Mouse (Mus musculus) cerebellum, adult 18-20 months (tissue): ENCODE results near the gene Setdb2.
"Not testable (repeated sequence)": the region's sequence is repeated elsewhere in the genome, so short reads cannot be mapped to it uniquely, and the experiment has no call there.

ENCODE experiments used
- DNase-seq, 2 experiments: peaks; one replicate each; pipeline ENCODE4 v3.0.0; 2021

Setdb2 gene

GRCm38 (mm10) chr14:59440558-59441471 is at the start of gene Setdb2, which contains the start of gene Cab39l:
Gene Setdb2, minus strand, starts transcription at chr14:59440884.
Gene Cab39l, plus strand, starts transcription at chr14:59440972.
- DNase-seq, result peak; percentile 93 to 94

GRCm38 (mm10) chr14:59485247-59485810 is 44.6 kb upstream of the Setdb2 start:
- DNase-seq, result no peak

DNA sequence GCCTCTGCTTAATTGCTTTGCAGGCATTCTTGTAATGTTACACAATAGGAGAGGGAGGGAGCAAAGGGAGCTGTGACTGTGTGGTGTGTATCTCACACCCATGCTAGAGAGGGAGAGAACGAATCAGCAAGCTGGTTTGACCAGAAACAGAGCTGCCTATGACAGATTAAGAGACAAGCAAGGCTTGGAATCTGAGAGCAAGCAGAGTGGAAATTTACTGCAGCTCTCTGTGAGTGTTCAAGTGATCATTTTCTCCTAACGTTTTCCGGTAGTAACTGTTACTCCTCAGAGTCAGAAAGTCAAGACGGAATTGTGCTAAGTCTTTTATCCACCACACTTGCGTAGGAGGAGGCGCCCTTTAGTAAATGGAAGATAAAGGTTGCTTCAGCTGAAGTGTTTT is 38.0 kb upstream of the Setdb2 start:
- DNase-seq, result peak; percentile 3 to 25

DNA sequence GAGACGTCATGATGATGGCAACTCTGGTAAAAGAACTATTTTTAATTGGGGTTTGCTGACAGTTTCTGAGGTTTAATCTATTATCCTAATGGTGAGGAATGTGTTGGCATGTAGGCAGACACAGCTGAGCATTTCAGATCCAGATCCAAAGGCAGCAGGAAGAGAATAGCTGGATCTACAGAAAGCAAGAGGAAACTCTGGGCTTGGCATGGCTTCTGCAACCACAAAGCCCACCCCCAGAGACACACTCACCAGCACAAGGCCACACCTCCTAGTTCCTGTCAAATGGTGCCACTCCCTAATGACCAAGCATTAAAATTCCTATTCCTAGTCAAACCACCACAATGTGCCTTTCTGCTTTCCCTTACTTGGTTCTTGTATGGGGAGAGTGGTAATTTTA is 30.1 kb upstream of the Setdb2 start:
- no peak for DNase-seq

DNA sequence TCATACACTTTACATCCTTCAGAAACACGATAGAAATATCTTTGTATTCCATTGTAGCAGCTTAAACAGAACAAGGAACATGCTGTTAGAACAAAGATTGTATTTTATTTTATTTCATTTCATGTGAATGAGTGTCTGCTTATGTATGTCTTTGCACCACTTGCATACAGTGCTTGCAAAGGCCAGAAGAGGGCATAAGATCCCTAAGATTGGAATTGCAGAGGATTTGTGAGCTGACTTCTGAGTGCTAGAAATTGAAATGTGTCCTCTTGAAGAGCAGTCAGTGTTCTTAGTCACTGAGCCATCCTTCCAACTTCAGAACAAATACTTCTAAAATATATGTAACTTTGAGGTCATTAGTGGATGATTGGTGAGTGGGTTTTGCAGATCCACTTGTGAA is 27.1 kb upstream of the Setdb2 start:
- DNase-seq, result peak; percentile 9 to 10

DNA sequence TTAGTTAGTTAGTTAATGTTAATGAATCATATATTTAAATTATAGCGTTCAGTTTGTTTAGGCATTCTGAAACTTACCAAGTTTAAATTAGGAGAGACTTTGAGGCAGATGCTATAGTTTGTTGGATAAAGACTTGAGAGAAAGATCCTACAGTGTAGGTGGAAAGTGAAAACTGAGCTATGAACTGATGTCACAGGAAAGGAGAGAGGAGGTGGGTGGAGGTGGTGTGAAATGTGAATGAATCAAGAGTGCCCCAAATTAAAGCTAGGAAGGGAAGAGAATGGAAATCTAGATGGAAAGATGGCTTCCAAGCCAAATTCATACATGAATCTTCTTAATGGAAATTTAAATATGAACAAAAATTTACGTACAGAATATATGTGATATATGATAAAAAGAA is 25.8 kb upstream of the Setdb2 start:
- DNase-seq, result no peak

- DNase-seq, result no peak
These were observed 7.3 kb upstream of the Setdb2 start for GRCm38 (mm10) chr14:59447981-59448380.

DNA sequence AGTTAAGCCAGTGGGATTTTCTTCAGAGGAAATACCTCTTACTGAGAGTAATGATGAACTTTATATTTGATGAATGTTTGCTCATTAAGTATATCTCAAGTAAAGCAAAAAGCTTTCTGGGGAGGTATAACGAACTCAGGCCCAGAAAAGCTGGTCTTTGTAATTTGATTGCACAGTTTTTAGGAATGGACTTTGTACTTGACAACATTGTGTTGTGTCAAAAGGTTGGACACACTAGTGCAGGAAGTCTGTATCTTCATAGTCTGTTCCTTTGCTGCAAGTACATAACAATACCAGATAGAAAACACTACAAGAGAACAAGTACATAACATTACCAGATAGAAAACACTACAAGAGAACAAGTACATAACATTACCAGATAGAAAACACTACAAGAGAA is 4.7 kb upstream of the Setdb2 start:
- no peak for DNase-seq

- DNase-seq, result no peak
These were observed 755 bp upstream of the Setdb2 start for GRCm38 (mm10) chr14:59441472-59441805.

DNA sequence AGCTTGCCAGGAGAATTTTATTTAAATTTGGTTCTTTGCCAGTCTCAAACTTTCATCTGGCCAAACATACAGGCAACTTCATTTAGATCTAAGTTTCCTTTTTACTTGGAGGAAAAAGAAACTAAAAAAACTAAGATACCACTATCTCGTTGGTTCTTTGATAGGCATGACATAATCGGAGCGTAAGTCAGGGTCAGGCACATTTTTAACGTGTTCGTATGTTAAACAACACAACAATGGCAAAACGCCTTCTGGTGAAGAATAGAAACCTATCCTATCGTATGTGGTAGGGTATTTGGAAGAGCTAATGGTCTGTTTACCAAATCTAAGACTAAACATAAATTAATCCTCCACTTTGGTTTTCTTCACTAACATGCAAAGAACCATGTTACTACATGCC is 645 bp downstream of the Setdb2 start:
- peak in 1 of 2 experiments; percentile 4 for DNase-seq

DNA sequence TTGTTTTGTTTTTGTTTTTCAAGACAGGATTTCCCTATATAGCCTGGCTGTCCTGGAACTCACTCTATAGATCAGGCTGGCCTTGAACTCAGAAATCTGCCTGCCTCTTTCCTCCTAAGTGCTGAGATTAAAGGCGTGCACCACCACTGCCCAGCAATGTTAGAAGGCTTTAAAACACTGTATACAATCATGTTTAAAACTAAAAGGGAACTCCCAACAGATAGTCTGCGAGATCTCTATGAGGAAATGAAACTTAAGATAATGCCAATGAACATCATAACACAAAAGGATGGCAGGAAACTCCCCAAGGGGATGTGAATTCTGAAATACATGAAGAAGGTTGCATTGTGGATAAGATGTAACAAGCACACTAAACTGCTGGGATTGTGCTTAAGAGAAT is 2.2 kb downstream of the Setdb2 start:
- no peak for DNase-seq

- DNase-seq, result no peak
These were observed 3.3 kb downstream of the Setdb2 start for GRCm38 (mm10) chr14:59437398-59437797.

DNA sequence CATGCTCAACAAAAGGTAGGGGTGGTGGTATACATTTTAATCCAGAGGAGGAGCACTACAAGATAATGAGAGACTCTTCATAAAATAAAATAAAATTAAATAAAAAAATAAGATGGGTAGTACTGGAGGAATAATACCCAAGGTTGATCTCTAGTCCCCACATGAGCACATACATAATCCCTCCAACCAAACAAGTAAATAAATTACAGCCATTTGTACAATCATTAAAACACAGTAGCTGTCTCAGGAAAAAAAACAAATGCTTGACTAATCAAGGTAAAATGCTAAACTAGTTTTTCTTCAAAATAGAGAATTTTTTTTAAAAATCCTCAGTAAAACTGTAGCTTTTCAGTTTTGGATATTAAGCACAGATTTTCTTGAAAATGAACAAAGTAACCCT is 5.5 kb downstream of the Setdb2 start:
- no peak for DNase-seq

GRCm38 (mm10) chr14:59433902-59434301 is 6.8 kb downstream of the Setdb2 start:
- DNase-seq, result no peak

DNA sequence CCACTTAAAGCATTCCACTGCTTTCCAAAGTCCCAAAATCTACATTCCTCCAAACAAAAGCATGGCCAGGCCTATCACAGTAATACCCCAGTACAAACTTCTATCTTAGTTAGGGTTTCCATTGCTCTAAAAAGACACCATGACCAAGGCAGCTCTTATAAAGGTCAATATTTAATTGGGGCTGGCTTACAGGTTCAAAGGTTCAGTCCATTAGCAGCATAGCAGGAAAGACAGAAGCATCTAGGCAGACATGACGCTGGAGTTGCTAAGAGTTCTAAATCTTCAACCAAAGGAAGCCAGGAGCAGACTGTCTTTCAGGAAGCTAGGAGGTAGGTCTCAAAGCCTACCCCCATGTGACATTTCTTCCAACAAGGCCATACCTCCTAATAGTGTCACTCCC is 10.1 kb downstream of the Setdb2 start:
- no peak for DNase-seq

- DNase-seq, result no peak
These were observed 17.6 kb downstream of the Setdb2 start for GRCm38 (mm10) chr14:59422912-59423663.

DNA sequence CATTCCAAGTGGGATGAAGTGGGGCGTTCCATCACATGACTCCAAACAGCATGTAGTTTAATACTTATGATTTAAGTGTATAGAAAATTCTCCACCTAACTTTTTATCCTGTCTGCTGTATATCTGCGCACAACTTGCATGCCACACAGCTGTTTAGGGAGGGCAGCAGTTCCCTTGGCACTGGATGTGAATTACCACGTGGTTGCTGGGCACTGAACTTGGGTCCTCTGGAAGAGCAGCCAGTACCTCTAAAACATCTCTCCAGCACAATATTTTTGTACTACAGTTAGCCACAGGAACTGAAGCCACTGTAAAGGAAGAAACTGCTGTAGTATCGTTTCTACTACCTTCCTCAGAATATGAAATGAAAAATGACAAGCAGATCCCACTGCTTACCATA is 22.5 kb downstream of the Setdb2 start:
- no peak for DNase-seq

GRCm38 (mm10) chr14:59414979-59415378 is 25.7 kb downstream of the Setdb2 start:
- DNase-seq, result not testable (repeated sequence)

DNA sequence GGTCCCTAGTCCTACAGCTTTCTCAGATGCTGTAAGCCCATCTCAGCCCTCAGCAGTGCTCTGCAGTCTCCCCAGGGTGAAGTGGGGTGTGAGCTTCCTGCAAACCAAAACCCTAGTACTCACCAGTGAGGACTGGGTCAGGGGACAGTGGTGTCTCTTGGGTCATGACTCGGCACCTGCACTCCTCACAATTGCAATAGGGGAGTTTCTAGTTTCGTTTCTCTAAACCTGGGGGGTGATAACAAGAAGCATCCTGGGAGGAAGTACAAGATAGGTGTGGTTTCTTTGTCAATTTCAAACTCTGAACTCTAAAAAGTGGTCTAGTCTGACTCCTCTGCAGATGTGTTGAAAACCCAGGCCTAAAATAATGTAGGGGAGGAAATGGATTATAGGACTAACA is 43.7 kb downstream of the Setdb2 start:
- DNase-seq, result no peak

DNA sequence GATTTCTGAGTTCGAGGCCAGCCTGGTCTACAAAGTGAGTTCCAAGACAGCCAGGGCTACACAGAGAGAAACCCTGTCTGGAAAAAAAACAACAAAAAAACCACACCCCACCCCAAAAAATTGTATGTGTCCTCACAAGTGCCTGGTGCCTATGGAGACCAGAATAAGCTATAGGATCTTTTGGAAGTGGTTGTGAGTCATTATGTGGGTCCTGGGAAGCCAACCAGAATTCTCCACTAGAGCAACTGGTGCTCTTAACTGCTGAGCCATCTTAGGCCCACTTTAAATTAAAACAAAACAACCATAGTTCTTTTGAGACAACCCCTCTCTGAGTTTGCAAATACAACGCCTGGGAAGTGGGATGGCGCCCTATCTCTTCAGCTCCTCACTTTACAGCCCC is 45.4 kb downstream of the Setdb2 start, which contains the start of gene Phf11c:
Gene Phf11c, minus strand, starts transcription at position 101 of the 400 bp plus-strand sequence.
- DNase-seq, result no peak

DNA sequence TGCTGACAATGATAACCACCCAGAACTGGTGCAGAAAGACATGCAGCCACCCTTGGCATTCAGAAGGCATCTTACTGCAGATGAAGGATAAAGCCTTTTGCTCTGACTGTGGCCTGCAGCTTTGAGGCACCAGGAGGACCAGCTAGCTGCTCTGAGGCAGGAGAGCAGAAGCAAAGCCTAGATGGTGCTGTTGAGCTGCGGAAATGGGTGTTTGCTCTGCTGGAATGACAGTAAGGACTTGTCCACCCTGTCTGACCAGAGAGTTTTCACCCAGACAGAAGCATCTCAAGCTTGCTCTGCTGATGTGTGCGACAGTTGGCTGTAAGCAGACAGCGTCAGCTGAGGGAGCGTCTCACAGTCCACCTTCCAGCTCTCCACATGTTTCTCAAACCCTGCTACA is 50.5 kb downstream of the Setdb2 start:
- DNase-seq, result peak in 1 of 2 experiments; percentile 7

- DNase-seq, result no peak
These were observed 51.2 kb downstream of the Setdb2 start for GRCm38 (mm10) chr14:59389532-59389931.

- DNase-seq, result no peak
These were observed 70.2 kb downstream of the Setdb2 start for GRCm38 (mm10) chr14:59370348-59371068.
